Mouse (Mus musculus) ES-E14 (cell line): ENCODE measurements around the gene Grk5.

ENCODE experiments used
- HCFC1 ChIP-seq: IDR thresholded peaks from 2 replicates; pipeline ENCODE4 v1.6.1; 2012; ENCODE audit warnings: low read length, inconsistent platforms, borderline replicate concordance; ENCODE audit not compliant: insufficient read depth
- MAFK ChIP-seq: IDR thresholded peaks from 2 replicates; pipeline ENCODE4 v1.6.1; 2014; ENCODE audit warnings: mild to moderate bottlenecking, low read depth, low read length, inconsistent platforms; ENCODE audit not compliant: insufficient read depth
- ZNF384 ChIP-seq: IDR thresholded peaks from 2 replicates; pipeline ENCODE4 v1.6.1; 2012; ENCODE audit warnings: low read depth, low read length, inconsistent platforms

GRCm38 (mm10) chr19:60872272-60872671, 17.3 kb upstream of the Grk5 start:
- TF ChIP-seq HCFC1 (no peak), MAFK (no peak), ZNF384 (no peak)
